Mouse (Mus musculus) left cerebral cortex, adult 11 months (tissue): ENCODE measurements around the gene Zfp384.

Experiments used
- DNase-seq: peaks from one replicate; pipeline ENCODE4 v3.0.0; 2022; ENCODE audit warnings: low spot score

The Zfp384 gene

GRCm38 (mm10) chr6:125009129-125009180, at the start of gene Zfp384:
TSS of gene Zfp384 (plus strand) at chr6:125009145.
- DNase-seq, result no peak

GRCm38 (mm10) chr6:124959960-124960359, 49.0 kb upstream of the Zfp384 start:
- DNase-seq, result no peak

GRCm38 (mm10) chr6:124961021-124961420, 47.9 kb upstream of the Zfp384 start:
- DNase-seq, result no peak

- DNase-seq, result no peak
Observed at GRCm38 (mm10) chr6:124964638-124965037, 44.3 kb upstream of the Zfp384 start.

GRCm38 (mm10) chr6:124965088-124965719, 43.7 kb upstream of the Zfp384 start, which contains the start of gene Cops7a:
TSS of gene Cops7a (minus strand) at chr6:124965538.
- DNase-seq, result peak; percentile 86

- DNase-seq, result no peak
Observed at GRCm38 (mm10) chr6:124965747-124966146, 43.2 kb upstream of the Zfp384 start.

- DNase-seq, result no peak
Observed at GRCm38 (mm10) chr6:124966466-124967118, 42.4 kb upstream of the Zfp384 start.

GRCm38 (mm10) chr6:124967766-124968165, 41.2 kb upstream of the Zfp384 start:
- DNase-seq, result no peak

GRCm38 (mm10) chr6:124992241-124992640, 16.7 kb upstream of the Zfp384 start:
- DNase-seq, result no peak

- DNase-seq, result no peak
Observed at GRCm38 (mm10) chr6:124993365-124993764, 15.6 kb upstream of the Zfp384 start.

GRCm38 (mm10) chr6:124993876-124994275, 15.1 kb upstream of the Zfp384 start:
- DNase-seq, result no peak

GRCm38 (mm10) chr6:124995246-124995645, 13.7 kb upstream of the Zfp384 start:
- no peak for DNase-seq

- no peak for DNase-seq
Observed at GRCm38 (mm10) chr6:124995831-124996403, 13.0 kb upstream of the Zfp384 start.

GRCm38 (mm10) chr6:124996551-124997501, 12.1 kb upstream of the Zfp384 start, which contains the start of gene Pianp:
TSS of gene Pianp (plus strand) at chr6:124996694.
- peak; percentile 61 for DNase-seq

- peak; percentile 53 for DNase-seq
Observed at GRCm38 (mm10) chr6:124998066-124998465, 10.9 kb upstream of the Zfp384 start.

GRCm38 (mm10) chr6:124999091-124999490, 9.9 kb upstream of the Zfp384 start:
- DNase-seq, result no peak

- DNase-seq, result no peak
Observed at GRCm38 (mm10) chr6:124999546-124999945, 9.4 kb upstream of the Zfp384 start.

GRCm38 (mm10) chr6:125003706-125004105, 5.2 kb upstream of the Zfp384 start:
- no peak for DNase-seq

GRCm38 (mm10) chr6:125005086-125005485, 3.9 kb upstream of the Zfp384 start:
- no peak for DNase-seq

GRCm38 (mm10) chr6:125008060-125008459, 885 bp upstream of the Zfp384 start:
- no peak for DNase-seq

- peak; percentile 99 for DNase-seq
Observed at GRCm38 (mm10) chr6:125008586-125009128, 288 bp upstream of the Zfp384 start.
